Mouse (Mus musculus): ENCODE measurements at regions not wholly inside any gene's neighbourhood (a gene's known extent, or its start where the extent isn't known, plus 50 kb on each side); places are given as distances from the start of the nearest gene placed in this dataset.

- no peak for DNase-seq (ENCODE audit: low spot score)
Observed at GRCm38 (mm10) chr6:43775525-43775924, 109.4 kb upstream of the Tpk1 start.

DNA sequence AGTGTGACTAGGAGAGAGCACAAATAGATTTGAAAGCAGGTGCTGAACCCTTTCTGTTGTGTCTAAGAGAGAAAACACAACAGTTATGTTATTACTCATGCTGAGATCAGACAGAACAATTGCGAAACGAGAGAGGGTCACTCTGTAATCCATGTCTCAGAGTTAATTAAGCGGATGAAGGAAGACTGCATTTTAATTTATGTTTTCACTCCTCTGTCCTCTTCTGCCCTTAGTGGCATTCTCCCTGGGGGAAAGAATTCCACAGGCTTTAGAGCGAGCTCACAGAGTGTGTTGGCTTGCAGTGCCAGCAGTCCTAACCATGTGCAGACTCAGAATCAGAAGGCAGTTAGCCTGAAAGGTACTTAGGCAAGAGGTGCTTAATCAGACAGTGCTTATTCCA, 108.4 kb upstream of the Tpk1 start:
- peak; percentile 19 for DNase-seq (ENCODE audit: low spot score)

DNA sequence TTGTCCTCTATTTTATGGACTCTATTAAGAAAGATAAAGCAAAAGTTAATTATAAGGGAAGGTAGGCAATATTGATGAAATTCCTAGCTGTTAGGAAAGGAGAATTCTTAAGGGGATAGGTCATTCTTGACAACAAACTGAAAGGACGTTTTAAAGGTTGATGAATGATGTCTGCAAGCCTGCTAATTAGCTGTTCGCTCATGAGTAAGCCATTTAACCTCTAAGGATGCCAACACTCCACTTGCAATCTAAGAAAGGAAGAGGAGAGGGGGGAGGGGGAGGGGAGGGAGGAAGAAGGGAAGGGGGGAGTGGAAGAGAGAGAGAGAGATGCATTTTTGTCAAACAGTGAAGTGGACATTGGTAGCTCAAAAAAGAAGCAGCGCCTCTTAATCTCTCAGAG, 107.5 kb upstream of the Tpk1 start:
- DNase-seq (ENCODE audit: low spot score): peak; percentile 2

DNA sequence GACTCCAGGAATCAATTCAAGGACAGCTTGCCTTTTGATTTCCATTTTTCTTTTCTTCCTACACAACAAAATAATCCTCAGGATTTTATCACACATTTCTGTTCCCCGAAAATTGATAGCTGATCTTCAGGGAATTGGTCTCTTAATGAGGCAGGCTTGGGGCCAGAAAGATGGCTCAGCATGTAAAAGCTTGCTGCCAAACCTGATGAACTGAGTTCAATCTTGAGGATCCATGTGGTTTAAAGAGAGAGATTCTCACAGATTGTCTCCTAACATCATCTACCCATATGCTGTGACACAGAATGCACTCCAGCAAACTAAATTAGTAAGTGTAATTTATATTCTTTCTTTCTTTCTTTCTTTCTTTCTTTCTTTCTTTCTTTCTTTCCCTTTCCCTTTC, 99.9 kb upstream of the Tpk1 start:
- no peak for DNase-seq (ENCODE audit: low spot score)
